Mouse (Mus musculus) forebrain, postnatal 0 days (tissue): Measurements from ENCODE around the gene Mcemp1. TPM values are rescaled to one million over a fixed set of nuclear protein-coding genes. Genes with fewer than 3 reads are reported as not detected.

Experiments used
- ATAC-seq: fragments of 200-750 bp; cut with Nextera tagmentation; 2 replicates; pipeline ENCODE4 v1.8.0; 2017; ENCODE audit warnings: mild to moderate bottlenecking, moderate library complexity
- DNase-seq: peaks from one replicate; pipeline ENCODE4 v3.0.0-alpha.2; 2015
- H3K27ac ChIP-seq: fragments of 300-500 bp; sonication (generic); 2 replicates; pipeline ENCODE4 v1.5.1; 2014; ENCODE audit warnings: low read depth, mild to moderate bottlenecking, antibody characterized with exemption, low read length, moderate library complexity, mixed read lengths
- H3K27me3 ChIP-seq: fragments of 300-500 bp; sonication (generic); 2 replicates; pipeline ENCODE4 v1.6.1; 2014; ENCODE audit warnings: mild to moderate bottlenecking, low read length, mixed read lengths; ENCODE audit not compliant: insufficient read depth
- H3K36me3 ChIP-seq: fragments of 300-500 bp; sonication (generic); 2 replicates; pipeline ENCODE4 v1.6.1; 2014; ENCODE audit warnings: mild to moderate bottlenecking, moderate library complexity; ENCODE audit not compliant: insufficient read depth
- H3K4me1 ChIP-seq: fragments of 300-500 bp; sonication (generic); 2 replicates; pipeline ENCODE4 v1.6.1; 2014; ENCODE audit warnings: antibody characterized with exemption; ENCODE audit not compliant: insufficient read depth
- H3K4me2 ChIP-seq: fragments of 300-500 bp; sonication (generic); 2 replicates; pipeline ENCODE4 v1.6.1; 2014; ENCODE audit warnings: low read depth, mild to moderate bottlenecking, moderate library complexity
- H3K4me3 ChIP-seq: fragments of 300-500 bp; sonication (generic); 2 replicates; pipeline ENCODE4 v1.5.1; 2014; ENCODE audit warnings: low read depth, low read length, mixed read lengths
- H3K9ac ChIP-seq: fragments of 300-500 bp; sonication (generic); 2 replicates; pipeline ENCODE4 v1.6.1; 2014; ENCODE audit warnings: mild to moderate bottlenecking
- H3K9me3 ChIP-seq: fragments of 300-500 bp; sonication (generic); 2 replicates; pipeline ENCODE4 v1.6.1; 2016; ENCODE audit warnings: low read length
- CTCF ChIP-seq: sonication (generic); IDR thresholded peaks from 2 replicates; pipeline ENCODE4 v1.5.1; 2016; ENCODE audit warnings: antibody characterized with exemption, control low read depth, low read depth
- WGBS: fragments of 180-500 bp; shearing (Covaris S2); extraction: QIAGEN DNeasy Blood & Tissue Kit; methylation state at CpG from one replicate; pipeline ENCODE4 v1.1.7; 2014; 5-methylcytosine and 5-hydroxymethylcytosine counted together
- polyA plus RNA-seq: library from polyadenylated mRNA; unstranded; fragments of >200 nt; fragmentation: Nextera tagmentation; extraction: Ambion mirVana; gene quantifications from 2 replicates; pipeline ENCODE4 v1.2.1, GENCODE M21; 2015
- total RNA-seq: library from RNA; depleted of rRNA; stranded (reverse); fragments of >200 nt; gene quantifications from 2 replicates; pipeline ENCODE4 v1.2.3, GENCODE M21; 2014; rRNA removed

Gene Mcemp1
- total and polyA plus RNA-seq, 2 experiments from 2014 or later, result 0.19 to 0.40 TPM

DNA sequence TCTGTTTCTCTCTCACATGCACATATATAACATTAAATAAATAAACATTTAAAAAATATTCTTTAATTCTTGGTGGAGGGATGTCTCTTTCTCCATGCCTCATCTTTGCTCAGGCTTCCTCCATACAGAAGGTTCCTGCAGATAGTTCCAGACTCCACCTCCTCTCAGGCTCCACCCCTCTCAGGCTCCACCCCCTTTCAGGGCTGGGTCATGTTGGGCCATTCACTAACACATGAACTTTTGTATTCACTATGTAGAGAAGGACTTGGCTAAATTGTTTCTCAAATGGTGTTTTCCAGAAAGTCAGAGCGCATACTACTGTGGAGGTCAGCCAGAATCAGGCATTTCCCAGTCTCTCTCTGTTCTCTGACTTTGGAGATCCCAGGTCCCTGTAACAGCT lies 35.9 kb downstream of the Mcemp1 start:
- ATAC-seq, result no peak
- Histone ChIP-seq H3K36me3 (no peaks in the 10 kb centered on the region), H3K4me3 (no peak overlapping the region), H3K4me2 (no peak overlapping the region), H3K27ac (no peak overlapping the region), H3K9ac (no peak overlapping the region), H3K4me1 (no peaks in the 10 kb centered on the region), H3K27me3 (no peaks in the 10 kb centered on the region), H3K9me3 (no peaks in the 10 kb centered on the region)
- no peak for TF ChIP-seq CTCF
- no peak for DNase-seq
- WGBS, result 95% methylated on average over 1 of the region's 1 CpGs

DNA sequence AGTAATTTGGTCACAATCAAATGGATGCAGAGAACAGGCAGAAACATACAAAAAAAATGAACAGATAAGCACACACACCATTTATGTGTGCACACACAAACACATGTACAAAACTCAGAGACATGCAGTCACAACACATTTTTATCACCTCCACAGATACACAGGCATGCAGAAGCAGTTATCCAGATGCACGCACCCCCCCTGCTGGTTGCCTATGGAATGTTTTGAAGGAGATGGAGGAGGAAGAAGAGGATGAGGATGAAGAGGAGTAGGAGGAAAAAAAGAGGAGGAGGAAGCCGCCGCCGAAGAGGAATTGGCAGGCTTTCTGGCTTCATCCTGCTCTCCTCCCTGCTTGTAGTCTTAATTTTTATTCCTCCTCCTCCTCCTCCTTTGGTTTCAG lies 40.2 kb downstream of the Mcemp1 start:
- no peaks in the 10 kb centered on the region for H3K9me3 ChIP-seq
- H3K4me1 ChIP-seq, result no peaks in the 10 kb centered on the region
- H3K27ac ChIP-seq, result no peak overlapping the region
- no peaks in the 10 kb centered on the region for H3K27me3 ChIP-seq
- H3K9ac ChIP-seq, result no peak overlapping the region
- ATAC-seq (no peak), DNase-seq (no peak)
- H3K4me2 ChIP-seq, result no peak overlapping the region
- TF ChIP-seq CTCF, result peak; percentile 16; the same call in 1 of the 2 replicates
- 63% methylated on average over 4 of the region's 4 CpGs for WGBS
- no peak overlapping the region for H3K4me3 ChIP-seq
- H3K36me3 ChIP-seq, result no peaks in the 10 kb centered on the region

DNA sequence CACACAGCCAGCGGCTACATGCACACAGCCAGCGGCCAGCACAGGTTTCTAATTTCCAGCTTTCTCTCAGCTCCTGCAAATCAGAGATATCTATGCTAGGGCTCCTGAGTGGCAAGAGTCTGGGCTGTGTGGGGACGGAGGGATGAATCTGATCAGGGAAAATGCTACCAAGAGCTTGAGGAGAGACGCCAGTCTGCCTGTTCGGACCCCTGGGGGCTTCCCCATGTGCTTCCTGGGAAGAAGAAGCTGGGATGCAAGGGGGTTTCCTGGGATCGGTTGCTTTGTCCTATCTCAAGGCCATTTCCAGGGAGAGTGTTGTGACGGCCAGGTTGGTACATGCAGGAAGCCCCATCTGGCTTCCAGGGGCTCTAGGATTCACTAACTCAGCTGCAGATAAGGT lies 42.1 kb downstream of the Mcemp1 start:
- Histone ChIP-seq H3K36me3 (no peaks in the 10 kb centered on the region), H3K4me1 (no peaks in the 10 kb centered on the region), H3K4me3 (no peak overlapping the region), H3K27ac (no peak overlapping the region), H3K27me3 (no peaks in the 10 kb centered on the region), H3K4me2 (no peak overlapping the region), H3K9me3 (no peaks in the 10 kb centered on the region), H3K9ac (no peak overlapping the region)
- TF ChIP-seq CTCF, result no peak
- ATAC-seq (no peak), DNase-seq (no peak)
- WGBS, result 79% methylated on average over 7 of the region's 7 CpGs

DNA sequence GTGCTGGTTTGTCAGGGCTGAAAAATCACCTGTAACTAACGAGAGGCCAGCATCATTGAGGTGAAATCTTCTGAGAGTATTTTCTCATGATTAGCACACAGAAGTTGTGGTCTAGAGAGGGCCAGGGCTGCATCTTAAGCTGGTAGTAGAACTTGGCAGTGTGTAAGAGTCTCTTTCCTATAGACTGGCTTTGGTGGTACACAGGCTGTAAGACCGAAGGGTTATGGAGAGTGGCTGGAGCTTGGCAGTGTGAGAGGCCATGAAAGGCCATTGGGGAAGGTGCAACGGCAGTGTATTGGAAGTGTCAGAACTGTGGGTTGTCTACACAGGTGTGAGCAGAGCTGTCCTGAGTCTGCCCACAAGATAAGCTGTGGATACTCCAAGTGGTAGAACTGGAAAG lies 44.8 kb downstream of the Mcemp1 start:
- 85% methylated on average over 3 of the region's 3 CpGs for WGBS
- H3K27me3 ChIP-seq, result no peaks in the 10 kb centered on the region
- H3K4me3 ChIP-seq, result no peak overlapping the region
- no peaks in the 10 kb centered on the region for H3K36me3 ChIP-seq
- DNase-seq (no peak), ATAC-seq (no peak)
- H3K4me2 ChIP-seq, result no peak overlapping the region
- H3K9me3 ChIP-seq, result no peaks in the 10 kb centered on the region
- TF ChIP-seq CTCF, result no peak
- no peak overlapping the region for H3K27ac ChIP-seq
- H3K9ac ChIP-seq, result no peak overlapping the region
- H3K4me1 ChIP-seq, result no peaks in the 10 kb centered on the region

DNA sequence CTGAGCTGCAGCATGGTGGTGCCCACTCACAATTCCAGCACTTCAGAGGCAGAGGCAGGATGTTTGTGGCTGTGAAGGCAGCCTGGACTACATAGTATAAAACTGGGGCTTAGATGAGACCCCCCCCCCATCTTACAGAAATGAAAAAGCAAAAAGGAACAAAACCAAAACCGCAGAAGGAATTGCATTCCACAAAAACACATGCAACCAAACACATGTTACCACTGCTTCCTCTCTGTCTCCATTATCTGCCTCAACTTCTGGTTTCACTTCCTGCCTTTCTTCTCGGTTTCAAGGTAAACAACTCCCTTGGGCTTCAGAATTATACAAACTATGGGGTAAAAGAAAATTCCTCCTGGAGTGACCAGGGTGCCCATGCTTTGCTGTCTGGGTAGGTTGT lies 46.1 kb downstream of the Mcemp1 start:
- WGBS, result 67% methylated on average over 2 of the region's 2 CpGs
- Histone ChIP-seq H3K36me3 (no peaks in the 10 kb centered on the region), H3K4me2 (no peak overlapping the region)

DNA sequence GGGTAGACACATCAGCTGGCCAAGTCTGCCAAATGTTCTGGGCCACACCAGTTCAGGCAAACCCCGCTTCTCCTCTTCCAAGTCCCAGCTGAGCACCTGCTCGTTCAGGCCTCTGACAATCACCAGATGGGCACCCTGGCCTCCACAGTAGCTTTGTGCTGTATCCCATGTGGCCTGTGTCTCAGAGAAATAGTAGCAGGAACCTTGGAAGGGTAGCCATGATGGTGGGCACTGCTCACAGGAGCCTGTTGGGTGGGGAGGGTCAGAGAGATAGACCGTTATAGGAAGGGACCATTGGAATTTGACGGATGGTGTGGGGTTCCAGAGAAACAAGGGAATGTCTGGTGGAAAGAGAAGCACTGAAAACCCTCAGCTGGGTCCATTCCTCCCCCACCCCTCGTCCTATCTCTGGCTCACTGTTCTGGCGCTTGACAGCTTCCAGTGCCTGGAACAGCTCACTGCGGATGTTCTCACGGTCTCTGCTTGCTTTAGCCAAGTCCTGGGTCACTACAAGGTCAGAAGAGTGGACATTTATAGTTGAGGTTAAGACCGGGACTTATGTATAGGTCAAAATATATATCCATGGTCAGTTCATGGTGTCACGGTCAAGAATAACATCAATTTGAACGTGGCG lies 51.9 kb downstream of the Mcemp1 start:
- H3K9ac ChIP-seq, result no peak overlapping the region
- DNase-seq (no peak), ATAC-seq (no peak)
- H3K4me1 ChIP-seq, result no peaks in the 10 kb centered on the region
- TF ChIP-seq CTCF, result no peak
- H3K9me3 ChIP-seq, result no peaks in the 10 kb centered on the region
- H3K27ac ChIP-seq, result no peak overlapping the region
- no peak overlapping the region for H3K4me3 ChIP-seq
- no peaks in the 10 kb centered on the region for H3K27me3 ChIP-seq
- WGBS, result 86% methylated on average over 12 of the region's 12 CpGs
- H3K4me2 ChIP-seq, result no peak overlapping the region
- no peaks in the 10 kb centered on the region for H3K36me3 ChIP-seq

More for the DNA sequence above, 46.1 kb downstream of the Mcemp1 start:
- Histone ChIP-seq H3K9ac (no peak overlapping the region), H3K4me3 (no peak overlapping the region), H3K4me1 (no peaks in the 10 kb centered on the region), H3K9me3 (no peaks in the 10 kb centered on the region), H3K27me3 (no peaks in the 10 kb centered on the region), H3K27ac (no peak overlapping the region)
- ATAC-seq, result no peak
- DNase-seq, result no peak
- no peak for TF ChIP-seq CTCF

DNA sequence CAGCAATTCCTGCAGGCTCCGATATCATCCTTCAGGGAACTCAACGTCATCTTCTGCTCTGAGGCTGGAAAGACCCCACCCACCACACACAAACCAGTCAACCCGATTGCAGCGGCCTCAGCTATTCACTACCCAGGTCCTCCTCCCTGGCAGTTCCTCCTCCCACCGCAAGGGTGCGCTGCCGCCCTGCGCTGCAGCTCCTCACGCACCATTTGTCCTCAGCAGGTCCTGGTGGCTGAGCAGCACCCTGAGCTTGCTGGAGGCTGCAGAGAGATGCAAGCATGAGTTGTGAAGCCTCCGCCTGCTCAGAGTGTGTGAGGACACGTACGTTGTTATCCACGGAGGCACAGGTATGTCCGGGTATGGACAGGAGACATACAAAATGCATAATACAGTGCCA lies 53.0 kb downstream of the Mcemp1 start:
- Histone ChIP-seq H3K4me2 (no peak overlapping the region), H3K27ac (no peak overlapping the region), H3K9ac (no peak overlapping the region), H3K36me3 (no peaks in the 10 kb centered on the region), H3K9me3 (no peaks in the 10 kb centered on the region), H3K27me3 (no peaks in the 10 kb centered on the region), H3K4me3 (no peak overlapping the region), H3K4me1 (no peaks in the 10 kb centered on the region)
- peak; percentile 72 for TF ChIP-seq CTCF
- 18% methylated on average over 14 of the region's 14 CpGs for WGBS
- peak; percentile 32; the same call in 1 of the 2 replicates for ATAC-seq
- DNase-seq, result peak; percentile 26

Other genes starting within 250 kb of the Mcemp1 start
- gene Pex11g, start 198.1 kb upstream of the Mcemp1 start, total RNA-seq, result 1.1 and 1.3 TPM in 2 replicates
- 2.0 and 2.2 TPM in 2 replicates for gene Pex11g, start 198.1 kb upstream of the Mcemp1 start, polyA plus RNA-seq
- gene Tex45, start 194.9 kb upstream of the Mcemp1 start, total RNA-seq, result 0.15 TPM in 1 of 2 replicates, not detected in the other
- 0.18 and 0.68 TPM in 2 replicates for gene Tex45, start 194.9 kb upstream of the Mcemp1 start, polyA plus RNA-seq
- 64.6 and 85.3 TPM in 2 replicates for gene Zfp358, start 172.6 kb upstream of the Mcemp1 start, total RNA-seq
- 64.7 and 67.9 TPM in 2 replicates for gene Zfp358, start 172.6 kb upstream of the Mcemp1 start, polyA plus RNA-seq
- 63.5 and 77.6 TPM in 2 replicates for gene Mcoln1, start 165.3 kb upstream of the Mcemp1 start, total RNA-seq
- 69.8 and 80.5 TPM in 2 replicates for gene Mcoln1, start 165.3 kb upstream of the Mcemp1 start, polyA plus RNA-seq
- 42.6 and 56.4 TPM in 2 replicates for gene Pnpla6, start 150.4 kb upstream of the Mcemp1 start, total RNA-seq
- gene Pnpla6, start 150.4 kb upstream of the Mcemp1 start, polyA plus RNA-seq, result 22.2 and 26.3 TPM in 2 replicates
- not detected in 2 replicates for gene C330021F23Rik, start 97.8 kb upstream of the Mcemp1 start, total RNA-seq
- gene C330021F23Rik, start 97.8 kb upstream of the Mcemp1 start, polyA plus RNA-seq, result 0.22 and 0.29 TPM in 2 replicates
- 97.8 and 103 TPM in 2 replicates for gene Camsap3, start 78.5 kb upstream of the Mcemp1 start, total RNA-seq
- gene Camsap3, start 78.5 kb upstream of the Mcemp1 start, polyA plus RNA-seq, result 36.6 and 42.4 TPM in 2 replicates
- gene Xab2, start 44.4 kb upstream of the Mcemp1 start, total RNA-seq, result 38.7 and 48.4 TPM in 2 replicates
- 34.6 and 37.3 TPM in 2 replicates for gene Xab2, start 44.4 kb upstream of the Mcemp1 start, polyA plus RNA-seq
- 17.7 and 22.9 TPM in 2 replicates for gene Pet100, start 44.2 kb upstream of the Mcemp1 start, total RNA-seq
- gene Pet100, start 44.2 kb upstream of the Mcemp1 start, polyA plus RNA-seq, result 82.4 and 121 TPM in 2 replicates
- not detected in 2 replicates for gene Pcp2, start 40.2 kb upstream of the Mcemp1 start, total RNA-seq
- gene Pcp2, start 40.2 kb upstream of the Mcemp1 start, polyA plus RNA-seq, result not detected in 2 replicates
- 33.9 and 43.8 TPM in 2 replicates for gene Stxbp2, start 34.8 kb upstream of the Mcemp1 start, total RNA-seq
- 35.5 and 44.7 TPM in 2 replicates for gene Stxbp2, start 34.8 kb upstream of the Mcemp1 start, polyA plus RNA-seq
- 0.38 and 1.7 TPM in 2 replicates for gene Retn, start 10.0 kb upstream of the Mcemp1 start, total RNA-seq
- 0.42 and 0.44 TPM in 2 replicates for gene Retn, start 10.0 kb upstream of the Mcemp1 start, polyA plus RNA-seq
- 9.8 and 13.7 TPM in 2 replicates for gene Fcor, start 6.6 kb downstream of the Mcemp1 start, total RNA-seq
- 21.0 and 22.2 TPM in 2 replicates for gene Fcor, start 6.6 kb downstream of the Mcemp1 start, polyA plus RNA-seq
- gene Trappc5, start 10.5 kb downstream of the Mcemp1 start, total RNA-seq, result 70.5 and 72.7 TPM in 2 replicates
- gene Trappc5, start 10.5 kb downstream of the Mcemp1 start, polyA plus RNA-seq, result 61.2 and 68.5 TPM in 2 replicates
- gene Fcer2a, start 28.4 kb downstream of the Mcemp1 start, total RNA-seq, result not detected in 2 replicates
- 0.20 and 0.24 TPM in 2 replicates for gene Fcer2a, start 28.4 kb downstream of the Mcemp1 start, polyA plus RNA-seq
- not detected in 2 replicates for gene Clec4g, start 54.9 kb downstream of the Mcemp1 start, total RNA-seq
- gene Clec4g, start 54.9 kb downstream of the Mcemp1 start, polyA plus RNA-seq, result 0.21 TPM in 1 of 2 replicates, not detected in the other
- gene Cd209a, start 83.2 kb downstream of the Mcemp1 start, total RNA-seq, result not detected in 2 replicates
- gene Cd209a, start 83.2 kb downstream of the Mcemp1 start, polyA plus RNA-seq, result 0.13 TPM in 1 of 2 replicates, not detected in the other
- gene Cd209e, start 188.6 kb downstream of the Mcemp1 start, total RNA-seq, result not detected in 2 replicates
- not detected in 2 replicates for gene Cd209e, start 188.6 kb downstream of the Mcemp1 start, polyA plus RNA-seq
- not detected in 2 replicates for gene Cd209d, start 212.8 kb downstream of the Mcemp1 start, total RNA-seq
- gene Cd209d, start 212.8 kb downstream of the Mcemp1 start, polyA plus RNA-seq, result not detected in 2 replicates